Comparison of ENCODE assay signal across 23 mouse cellular contexts in genomic region chr15:28502820-28503219, GRCm38 (mm10).
A peak's percentile ranks its signal among the peaks of the same experiment; 100 is the strongest.
DNase-seq lines count a peak whose midpoint lies in the region; ATAC-seq and TF ChIP-seq lines count a peak whose summit lies in the region.
"Had no signal": no experiment of that assay in that cellular context is flagged by ENCODE, and none has a peak within 500 bp of the region (broad histone marks: within the 10 kb centered on the region; RNA-seq: fewer than 3 reads in every experiment).

No protein-coding gene starts in this region.

- no peaks in the 10 kb centered on the region for H3K27me3 ChIP-seq in forebrain, embryonic 13.5 days
- no peaks in the 10 kb centered on the region for H3K27me3 ChIP-seq in forebrain, embryonic 15.5 days
- H3K27me3 ChIP-seq in kidney, postnatal 0 days (ENCODE audit: insufficient read depth, low read length), result no peaks in the 10 kb centered on the region
- no peaks in the 10 kb centered on the region for H3K27me3 ChIP-seq in kidney, adult 2 months (replicated peaks; ENCODE audit: control insufficient read depth, insufficient read depth, low read length)
- H3K27me3 ChIP-seq: heart, embryonic 12.5 days; hindbrain, embryonic 12.5 days; limb, embryonic 13.5 days; liver, embryonic 12.5 days; megakaryocyte, embryonic 14.5 days; midbrain, embryonic 15.5 days; stomach, embryonic 15.5 days had no signal

- H3K27ac ChIP-seq in forebrain, embryonic 13.5 days, result no peak overlapping the region
- no peak overlapping the region for H3K27ac ChIP-seq in forebrain, embryonic 15.5 days (replicated peaks)
- no peak overlapping the region for H3K27ac ChIP-seq in kidney, postnatal 0 days
- no peak overlapping the region for H3K27ac ChIP-seq in kidney, adult 2 months (ENCODE audit: insufficient read depth, low read depth, low read length)
- H3K27ac ChIP-seq: hindbrain, embryonic 12.5 days; limb, embryonic 13.5 days; liver, embryonic 12.5 days; midbrain, embryonic 15.5 days; stomach, embryonic 15.5 days had no signal

- H3K4me3 ChIP-seq in forebrain, embryonic 13.5 days, result no peak overlapping the region
- no peak overlapping the region for H3K4me3 ChIP-seq in forebrain, embryonic 15.5 days
- H3K4me3 ChIP-seq in kidney, postnatal 0 days (replicated peaks; ENCODE audit: low read depth, low read length), result no peak overlapping the region
- no peak overlapping the region for H3K4me3 ChIP-seq in kidney, adult 2 months (ENCODE audit: insufficient read depth, low read depth, low read length)
- H3K4me3 ChIP-seq: heart, embryonic 12.5 days; hindbrain, embryonic 12.5 days; limb, embryonic 13.5 days; liver, embryonic 12.5 days; megakaryocyte, embryonic 14.5 days; midbrain, embryonic 15.5 days; stomach, embryonic 15.5 days had no signal

- peak; percentile 53; the same call in 1 of the 2 replicates for ATAC-seq in forebrain, embryonic 13.5 days
- ATAC-seq in forebrain, embryonic 15.5 days (replicated peaks), result no peak; the same call in 1 of the 2 replicates
- no peak for ATAC-seq in kidney, postnatal 0 days (replicated peaks; ENCODE audit: low FRiP score, low read depth)
- ATAC-seq: CD4-positive, CD25-positive, alpha-beta regulatory T cell, adult 4 months; liver, embryonic 12.5 days; midbrain, embryonic 15.5 days had no signal

- WGBS in forebrain, embryonic 13.5 days, result 58% methylated on average over 4 of the region's 4 CpGs
- 52% methylated on average over 4 of the region's 4 CpGs for WGBS in forebrain, embryonic 15.5 days
- WGBS in kidney, postnatal 0 days, result 51% methylated on average over 4 of the region's 4 CpGs
- WGBS in kidney, adult 2 months, result 53% methylated on average over 4 of the region's 4 CpGs

- TF ChIP-seq CTCF in kidney, postnatal 0 days (IDR thresholded peaks at IDR 0.05; ENCODE audit: low read depth), result peak; percentile 23; the same call in 1 of the 2 replicates
- TF ChIP-seq CTCF in kidney, adult 2 months (conservative IDR thresholded peaks at IDR 0.05; ENCODE audit: insufficient read depth, insufficient read length, low read depth, low read length), result no peak

- peak; percentile 14 for DNase-seq in kidney, postnatal 0 days (ENCODE audit: low spot score)
- no peak for DNase-seq in kidney, adult 2 months
- DNase-seq in brain, embryonic 18.5 days (ENCODE audit: low read depth, low spot score), result peak; percentile 40
- DNase-seq in retina, postnatal 1 day, result peak; percentile 14
- no peak for DNase-seq in heart, postnatal 25 days (ENCODE audit: low spot score)
- DNase-seq: adrenal gland, postnatal 14 days; gastrocnemius, postnatal 25 days; heart, adult 18-20 months; heart, postnatal 10 days; kidney, adult 9 months; kidney, postnatal 25 days; lung, adult 18-20 months; thymus, adult 18-20 months had no signal

- no peak for TF ChIP-seq POLR2A in kidney, adult 2 months (IDR thresholded peaks at IDR 0.05; ENCODE audit: low read depth, low read length)

- no peak overlapping the region for H3K4me2 ChIP-seq in forebrain, embryonic 13.5 days
- H3K4me2 ChIP-seq in forebrain, embryonic 15.5 days (replicated peaks), result no peak overlapping the region
- H3K4me2 ChIP-seq in kidney, postnatal 0 days (ENCODE audit: low read length), result no peak overlapping the region
- H3K4me2 ChIP-seq: heart, embryonic 12.5 days; hindbrain, embryonic 12.5 days; limb, embryonic 13.5 days; liver, embryonic 12.5 days; midbrain, embryonic 15.5 days; stomach, embryonic 15.5 days had no signal

- H3K9me3 ChIP-seq in forebrain, embryonic 13.5 days (replicated peaks), result no peaks in the 10 kb centered on the region; the same call in 1 of the 2 replicates
- no peaks in the 10 kb centered on the region for H3K9me3 ChIP-seq in forebrain, embryonic 15.5 days
- H3K9me3 ChIP-seq in kidney, postnatal 0 days (replicated peaks; ENCODE audit: low read length), result no peaks in the 10 kb centered on the region
- H3K9me3 ChIP-seq: heart, embryonic 12.5 days; hindbrain, embryonic 12.5 days; limb, embryonic 13.5 days; liver, embryonic 12.5 days; midbrain, embryonic 15.5 days; stomach, embryonic 15.5 days had no signal

- H3K36me3 ChIP-seq in forebrain, embryonic 13.5 days (ENCODE audit: poor library complexity, severe bottlenecking), result no peaks in the 10 kb centered on the region
- H3K36me3 ChIP-seq in forebrain, embryonic 15.5 days, result no peaks in the 10 kb centered on the region
- no peaks in the 10 kb centered on the region for H3K36me3 ChIP-seq in kidney, postnatal 0 days (ENCODE audit: insufficient read depth, low read length)
- no peaks in the 10 kb centered on the region for H3K36me3 ChIP-seq in kidney, adult 2 months (ENCODE audit: control insufficient read depth, insufficient read depth, low read length)
- H3K36me3 ChIP-seq: heart, embryonic 12.5 days; hindbrain, embryonic 12.5 days; limb, embryonic 13.5 days; liver, embryonic 12.5 days; midbrain, embryonic 15.5 days; stomach, embryonic 15.5 days had no signal

- H3K9ac ChIP-seq in forebrain, embryonic 13.5 days, result no peak overlapping the region
- H3K9ac ChIP-seq in forebrain, embryonic 15.5 days (replicated peaks), result no peak overlapping the region
- H3K9ac ChIP-seq in kidney, postnatal 0 days (ENCODE audit: low read depth, low read length), result no peak overlapping the region
- H3K9ac ChIP-seq: heart, embryonic 12.5 days; hindbrain, embryonic 12.5 days; limb, embryonic 13.5 days; liver, embryonic 12.5 days; midbrain, embryonic 15.5 days; stomach, embryonic 15.5 days had no signal

- no peaks in the 10 kb centered on the region for H3K4me1 ChIP-seq in forebrain, embryonic 13.5 days
- no peaks in the 10 kb centered on the region for H3K4me1 ChIP-seq in forebrain, embryonic 15.5 days
- no peaks in the 10 kb centered on the region for H3K4me1 ChIP-seq in kidney, postnatal 0 days (replicated peaks; ENCODE audit: insufficient read depth, low read length)
- H3K4me1 ChIP-seq in kidney, adult 2 months (ENCODE audit: control insufficient read depth, insufficient read depth, low read length), result no peaks in the 10 kb centered on the region
- H3K4me1 ChIP-seq: heart, embryonic 12.5 days; hindbrain, embryonic 12.5 days; liver, embryonic 12.5 days; megakaryocyte, embryonic 14.5 days; midbrain, embryonic 15.5 days; stomach, embryonic 15.5 days had no signal

- intact Hi-C loops in heart, postnatal 25 days (cut with DNase I), result no loop called here

Comparison
In these comparisons a context has a peak if more than half of its experiments do, and no peak if none do; other contexts are left out.
1. DNase-seq: peak in kidney, postnatal 0 days (single experiment), brain, embryonic 18.5 days (single experiment) and retina, postnatal 1 day (single experiment); none in kidney, adult 2 months (single experiment) and heart, postnatal 25 days (single experiment).